Mouse (Mus musculus) CH12.LX (cell line): Measurements from ENCODE around the gene Pced1b.

Experiments used
- CHD1 ChIP-seq: IDR thresholded peaks from 2 replicates; pipeline ENCODE4 v1.6.1; 2012; ENCODE audit warnings: low read depth, low read length, improper control_type of control experiment, inconsistent platforms
- CTCF ChIP-seq, 2 experiments: IDR thresholded peaks in 1 of 2; conservative IDR thresholded peaks in 1 of 2; 2 replicates each; pipeline ENCODE4 v1.5.1; 2011 to 2012; ENCODE audit warnings: low read depth in 2 of 2, low read length in 2 of 2, improper control_type of control experiment in 1 of 2, inconsistent platforms in 1 of 2, mild to moderate bottlenecking in 1 of 2, moderate library complexity in 1 of 2
- ETS1 ChIP-seq: conservative IDR thresholded peaks from 2 replicates; pipeline ENCODE4 v1.6.1; 2012; ENCODE audit warnings: low read depth, mild to moderate bottlenecking, inconsistent platforms, low read length, improper control_type of control experiment, moderate library complexity

- TF ChIP-seq ETS1 (0 out of 2 replicates have a peak, but pooled peaks have one; percentile 13), CTCF (conservative IDR thresholded peaks at IDR 0.05 in 1 of 2, IDR thresholded peaks at IDR 0.05 in 1 of 2; ENCODE audit: low read depth in 2 of 2, low read length in 2 of 2) (no peak), CHD1 (no peak)
Measured at GRCm38 (mm10) chr15:97355676-97356303, 108.9 kb downstream of the Pced1b start.
